Mouse (Mus musculus) megakaryocyte progenitor cell, adult 5-6 weeks (primary cell): ENCODE data around the gene Vmn2r107. TPM values are rescaled to one million over a fixed set of nuclear protein-coding genes. Genes with fewer than 3 reads are reported as not detected.

ENCODE experiments used
- ATAC-seq: replicated peaks from 2 replicates; pipeline ENCODE4 v1.8.0; 2016; ENCODE audit warnings: mild to moderate bottlenecking, moderate TSS enrichment, inconsistent platforms; ENCODE audit not compliant: poor library complexity
- total RNA-seq, 2 experiments: library from RNA; stranded (forward) in 1 of 2; stranded (reverse) in 1 of 2; fragments of 157-497, 149-512 nt in 1 of 2; fragments of 200-1000 nt in 1 of 2; gene quantifications; 2 replicates each; pipeline versions ENCODE4 v1.2.3 to v1.2.4; 2015 to 2017

Vmn2r107 gene
- not detected in 2 replicates for total RNA-seq (2015)
- total RNA-seq (2017), result not detected in 2 replicates

- no peak for ATAC-seq
These were observed at the start of gene Vmn2r107 for GRCm38 (mm10) chr17:20344942-20345341. TSS of gene Vmn2r107 (plus strand) at chr17:20345242.

GRCm38 (mm10) chr17:20305790-20306189, 39.3 kb upstream of the Vmn2r107 start:
- ATAC-seq, result no peak

GRCm38 (mm10) chr17:20399105-20399504, 54.1 kb downstream of the Vmn2r107 start:
- no peak for ATAC-seq

GRCm38 (mm10) chr17:20413846-20414245, 68.8 kb downstream of the Vmn2r107 start, which contains the start of gene Vmn1r224:
TSS of gene Vmn1r224 (plus strand) at chr17:20414146.
- ATAC-seq, result no peak

Other genes starting within 250 kb of the Vmn2r107 start
- not detected in 2 replicates for gene Fpr-rs7, start 231.0 kb upstream of the Vmn2r107 start, total RNA-seq (2015)
- gene Fpr-rs7, start 231.0 kb upstream of the Vmn2r107 start, total RNA-seq (2017), result not detected in 2 replicates
- not detected in 2 replicates for gene Fpr-rs6, start 162.1 kb upstream of the Vmn2r107 start, total RNA-seq (2015)
- gene Fpr-rs6, start 162.1 kb upstream of the Vmn2r107 start, total RNA-seq (2017), result not detected in 2 replicates
- gene Vmn2r105, start 110.2 kb upstream of the Vmn2r107 start, total RNA-seq (2015), result not detected in 2 replicates
- not detected in 2 replicates for gene Vmn2r105, start 110.2 kb upstream of the Vmn2r107 start, total RNA-seq (2017)
- not detected in 2 replicates for gene Vmn2r106, start 59.7 kb upstream of the Vmn2r107 start, total RNA-seq (2015)
- gene Vmn2r106, start 59.7 kb upstream of the Vmn2r107 start, total RNA-seq (2017), result not detected in 2 replicates
- gene Vmn1r224, start 68.9 kb downstream of the Vmn2r107 start, total RNA-seq (2015), result not detected in 2 replicates
- not detected in 2 replicates for gene Vmn1r224, start 68.9 kb downstream of the Vmn2r107 start, total RNA-seq (2017)
- gene Vmn2r108, start 136.1 kb downstream of the Vmn2r107 start, total RNA-seq (2015), result not detected in 2 replicates
- not detected in 2 replicates for gene Vmn2r108, start 136.1 kb downstream of the Vmn2r107 start, total RNA-seq (2017)
- gene Vmn1r225, start 152.9 kb downstream of the Vmn2r107 start, total RNA-seq (2015), result not detected in 2 replicates
- gene Vmn1r225, start 152.9 kb downstream of the Vmn2r107 start, total RNA-seq (2017), result not detected in 2 replicates
- gene Vmn2r109, start 219.5 kb downstream of the Vmn2r107 start, total RNA-seq (2015), result not detected in 2 replicates
- not detected in 2 replicates for gene Vmn2r109, start 219.5 kb downstream of the Vmn2r107 start, total RNA-seq (2017)